Mouse (Mus musculus) right cerebral cortex, adult 2 months (tissue): Measurements from ENCODE around the gene Gm43064.

Experiments
- DNase-seq, 2 experiments: peaks; one replicate each; pipeline ENCODE4 v3.0.0; 2021 to 2022; ENCODE audit warnings: low spot score in 2 of 2

The Gm43064 gene

DNA sequence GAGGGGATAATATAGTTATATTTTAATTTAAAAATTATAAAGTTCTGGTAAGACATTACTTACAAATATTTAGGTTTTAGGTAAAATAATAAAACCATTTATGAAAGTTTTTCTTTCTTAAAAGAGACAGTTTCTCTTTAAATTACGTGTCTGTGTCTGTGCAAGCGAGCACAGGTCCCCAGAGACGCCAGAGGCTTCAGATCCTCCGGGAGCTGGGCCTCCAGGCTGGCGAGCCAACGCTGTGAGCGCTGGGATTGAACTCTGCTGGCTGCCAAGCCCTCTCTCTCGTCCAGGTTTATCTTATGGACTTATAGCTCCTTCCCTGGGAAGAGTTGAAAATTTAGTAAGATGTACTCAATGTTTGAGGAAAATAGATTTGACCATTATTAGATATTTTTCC, 44.4 kb downstream of the Gm43064 start:
- DNase-seq, result no peak

- no peak for DNase-seq
Observed at GRCm38 (mm10) chr3:103857036-103857805, 47.8 kb downstream of the Gm43064 start.

- DNase-seq, result no peak
Observed at GRCm38 (mm10) chr3:103857977-103858563, 48.7 kb downstream of the Gm43064 start.

DNA sequence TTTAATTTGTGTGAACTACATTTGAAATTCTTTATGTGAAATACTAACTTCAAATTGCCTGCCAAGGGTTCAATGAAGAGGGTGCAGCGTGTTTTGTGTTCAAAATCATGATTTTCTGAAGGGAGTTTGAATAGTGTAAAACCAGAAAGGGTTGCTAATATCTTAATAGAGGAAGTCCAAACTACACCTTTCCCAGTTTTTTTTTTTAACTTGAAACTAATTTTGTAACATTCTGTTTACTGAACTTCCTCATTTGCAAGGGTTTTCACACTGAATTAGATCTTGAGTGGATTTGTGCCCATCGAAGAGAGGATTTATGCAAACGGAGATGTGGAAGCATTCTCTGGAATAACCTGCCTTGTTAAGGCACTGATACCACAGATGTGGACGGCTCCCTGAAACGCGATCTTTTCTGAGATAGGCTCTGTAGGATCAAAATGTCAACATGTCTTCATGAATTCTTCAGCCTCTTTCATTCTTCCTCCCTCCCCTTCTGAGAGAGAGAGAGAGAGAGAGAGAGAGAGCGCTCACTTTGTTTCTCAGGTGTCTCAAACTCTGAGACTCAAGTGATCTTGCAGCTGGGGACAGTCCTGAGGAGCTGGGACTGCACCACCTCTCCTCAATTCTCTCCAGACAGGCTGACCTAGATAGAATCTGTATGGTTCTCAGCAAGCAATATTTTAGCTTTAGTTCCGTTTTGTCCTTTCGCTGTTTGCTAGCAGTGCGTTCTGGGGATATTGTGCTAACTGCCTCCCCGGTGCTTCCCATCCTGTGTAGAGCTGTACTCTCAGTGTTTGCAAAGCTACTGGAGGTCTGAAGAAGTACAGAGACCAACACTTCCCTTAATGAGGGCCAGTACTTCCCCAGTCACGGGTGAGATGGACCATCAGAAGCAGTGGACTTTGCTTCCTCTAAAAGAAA, 49.8 kb downstream of the Gm43064 start, which contains the start of gene Ptpn22:
Ptpn22 (plus strand) TSS at position 915 of the 921 bp plus-strand sequence.
- DNase-seq, result no peak

- DNase-seq, result no peak
Observed at GRCm38 (mm10) chr3:103859851-103860391, 50.5 kb downstream of the Gm43064 start.

DNA sequence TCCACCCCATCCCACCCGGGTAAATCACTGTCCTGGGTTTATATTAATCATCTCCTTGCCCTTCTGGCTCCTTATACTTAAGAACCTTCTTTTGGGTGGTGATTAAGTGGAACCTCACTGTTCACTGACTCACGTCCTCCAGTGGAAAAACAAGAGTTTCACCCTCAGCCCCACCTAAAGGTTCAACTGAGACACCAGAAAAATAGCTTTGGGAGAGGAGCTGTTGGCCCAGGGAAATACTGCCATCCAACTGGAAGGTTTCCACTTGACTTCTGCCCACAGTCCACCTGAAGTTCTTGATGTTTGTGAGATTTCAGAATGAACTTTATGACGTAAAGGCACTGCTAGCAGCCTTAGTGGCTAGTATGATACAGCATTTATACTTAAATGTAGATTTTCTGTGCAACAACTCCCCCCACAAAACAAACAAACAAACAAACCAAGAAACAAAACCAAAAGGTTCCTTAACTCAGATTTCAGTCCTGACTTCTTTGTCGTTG, 53.4 kb downstream of the Gm43064 start:
- no peak for DNase-seq

DNA sequence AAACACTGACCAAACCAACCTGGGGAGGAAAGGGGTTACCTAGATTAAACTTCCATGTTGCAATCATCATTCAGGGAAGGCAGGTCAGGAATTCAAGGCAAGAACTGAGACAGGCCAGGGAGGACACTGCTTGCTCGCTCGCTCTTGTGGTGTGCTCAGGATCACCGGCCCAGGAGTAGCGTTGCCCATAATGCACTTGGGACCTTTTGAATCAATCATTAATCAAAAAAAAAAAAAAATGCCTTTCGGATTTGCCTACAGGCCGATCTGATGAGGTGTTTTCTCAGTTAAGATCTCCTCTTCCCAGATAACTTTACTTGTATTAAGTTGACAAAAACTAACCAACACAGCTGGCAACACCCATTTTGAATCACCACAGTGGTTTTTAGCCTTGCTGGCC, 54.8 kb downstream of the Gm43064 start:
- DNase-seq, result no peak

- DNase-seq, result no peak
Observed at GRCm38 (mm10) chr3:103867424-103867971, 58.1 kb downstream of the Gm43064 start.

DNA sequence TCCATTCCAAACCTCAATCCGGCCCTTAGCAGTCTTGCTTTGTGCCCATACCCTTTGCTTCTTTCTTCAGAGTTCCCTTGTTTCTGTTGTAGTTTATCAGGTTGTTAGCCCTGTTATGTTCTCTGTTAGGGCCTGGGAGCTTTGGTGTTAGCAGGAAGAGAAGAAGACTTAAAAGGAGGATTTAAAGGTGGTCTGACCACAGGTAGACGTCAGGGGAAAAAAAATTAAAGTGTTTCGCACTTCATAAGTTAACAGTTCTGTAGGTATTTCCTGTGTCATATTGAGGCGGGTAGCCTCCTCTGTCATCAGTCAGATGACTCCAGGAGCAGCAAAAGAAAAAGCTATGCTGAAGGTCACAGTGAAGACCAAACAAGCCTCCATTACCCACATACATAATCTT, 58.6 kb downstream of the Gm43064 start:
- DNase-seq, result no peak

DNA sequence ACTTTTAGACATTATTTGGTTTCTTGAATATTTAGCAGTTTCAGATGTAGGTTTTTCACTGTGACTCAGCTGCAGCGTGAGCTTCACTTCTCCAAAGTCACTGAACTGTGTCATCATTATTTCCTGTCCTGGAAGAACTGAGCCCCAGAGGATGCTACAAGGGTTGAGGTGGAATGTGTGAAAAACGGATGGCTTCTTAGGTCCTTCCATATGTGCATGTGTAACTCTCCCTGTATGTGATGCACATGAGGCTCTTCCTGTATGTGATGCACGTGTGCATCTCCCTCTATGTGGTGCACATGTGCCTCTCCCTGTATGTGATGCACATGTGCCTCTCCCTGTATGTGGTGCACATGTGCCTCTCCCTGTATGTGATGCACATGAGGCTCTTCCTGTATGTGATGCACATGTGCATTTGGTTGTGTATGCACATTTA, 63.3 kb downstream of the Gm43064 start:
- DNase-seq, result no peak

DNA sequence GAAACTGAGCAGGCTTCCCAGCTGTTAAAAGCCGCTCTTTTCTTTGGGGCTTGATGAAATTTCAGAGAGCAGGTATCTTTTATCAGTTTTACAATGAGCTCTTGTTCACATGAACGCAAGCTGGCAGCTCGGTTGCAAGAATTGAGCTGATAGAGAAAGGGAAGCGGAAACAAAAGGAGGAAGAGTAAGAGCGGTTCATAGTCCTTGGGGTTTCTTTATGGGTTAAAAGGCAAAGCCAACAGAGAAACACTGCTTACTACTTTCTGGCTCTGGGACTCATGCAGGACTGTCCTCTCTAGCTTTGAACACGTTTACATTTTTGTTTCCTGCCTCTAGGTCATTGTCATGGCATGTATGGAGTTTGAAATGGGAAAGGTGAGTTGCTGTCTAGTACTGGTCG, 65.0 kb downstream of the Gm43064 start:
- DNase-seq, result no peak

DNA sequence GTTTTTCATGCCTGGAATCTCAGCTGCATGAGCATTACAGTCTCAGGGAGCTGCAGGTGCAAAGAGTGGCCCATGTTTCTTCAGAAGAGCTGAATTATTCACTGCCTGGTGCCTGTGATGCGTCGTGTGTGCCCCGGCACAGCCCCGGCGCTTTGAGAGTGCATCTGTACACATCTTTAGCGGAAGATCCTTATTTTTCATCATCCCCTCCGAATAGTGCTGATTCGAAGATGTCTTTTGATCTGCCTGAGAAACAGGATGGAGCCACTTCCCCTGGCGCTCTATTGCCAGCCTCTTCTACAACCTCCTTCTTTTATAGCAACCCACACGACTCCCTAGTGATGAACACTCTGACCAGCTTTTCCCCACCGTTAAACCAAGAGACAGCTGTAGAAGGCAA, 76.6 kb downstream of the Gm43064 start:
- DNase-seq, result peak in 1 of 2 experiments; percentile 7

GRCm38 (mm10) chr3:103887581-103887980, 78.2 kb downstream of the Gm43064 start:
- DNase-seq, result peak; percentile 45 to 65
